Mouse (Mus musculus) T-helper 2 cell (primary cell): ENCODE results near the gene Tbx4.

Source experiments
- in situ Hi-C: fragments of 300-600 bp; cut with MboI, MseI; formaldehyde crosslinking; loops from one replicate; pipeline ENCODE4 v1.15.1; 2025; ENCODE audit warnings: high pct_unique_total_duplicates

The Tbx4 gene

DNA sequence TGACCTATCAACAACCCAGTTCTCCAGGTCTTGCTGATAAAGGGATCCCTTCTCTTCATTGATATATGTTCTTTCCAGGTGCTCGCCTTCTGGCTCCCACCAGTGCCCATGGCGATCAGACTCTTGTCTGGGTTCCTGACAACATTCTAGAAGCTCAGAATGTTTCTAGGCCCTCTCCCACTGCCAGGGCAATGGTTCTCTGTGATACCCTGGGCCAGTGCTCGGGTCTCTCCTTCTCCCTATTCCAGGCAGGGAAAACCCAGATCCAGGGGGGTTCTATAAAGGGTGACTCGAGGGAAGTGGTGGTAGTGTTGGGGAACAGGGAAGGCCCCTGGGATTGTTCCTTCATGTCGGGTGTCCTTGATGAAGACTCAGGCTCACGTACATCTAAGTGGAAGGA, 36.0 kb upstream of the Tbx4 start, which contains the start of gene Gm11444:
Gene Gm11444 (minus strand): TSS at position 101 of the 400 bp plus-strand sequence.
- in situ Hi-C loops: loop anchor here (5.0 kb wide), 1 partner anchor 122 kb away; no protein-coding TSS in a partner anchor

DNA sequence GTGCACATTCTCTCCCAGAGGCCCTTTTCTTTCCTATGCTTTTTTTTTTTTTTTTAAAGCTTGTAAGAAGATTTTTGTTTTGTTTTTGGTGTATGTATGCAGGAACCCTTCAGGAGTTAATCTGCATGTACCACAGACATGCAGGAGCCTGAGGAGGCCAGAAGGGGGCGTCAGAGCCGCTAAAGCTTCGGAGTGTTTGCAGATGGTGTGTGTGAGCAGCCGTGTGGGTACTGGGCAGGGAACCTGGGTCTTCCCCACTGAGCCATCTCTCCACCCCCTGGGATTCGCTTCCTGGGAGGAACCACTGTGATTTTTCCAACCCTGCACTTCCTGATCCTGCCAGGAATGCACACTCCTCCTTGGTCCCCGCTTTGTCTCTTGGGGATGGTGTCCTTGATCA, 35.5 kb upstream of the Tbx4 start:
- in situ Hi-C loops: loop anchor here (5.0 kb wide), 1 partner anchor 122 kb away; no protein-coding TSS in a partner anchor

DNA sequence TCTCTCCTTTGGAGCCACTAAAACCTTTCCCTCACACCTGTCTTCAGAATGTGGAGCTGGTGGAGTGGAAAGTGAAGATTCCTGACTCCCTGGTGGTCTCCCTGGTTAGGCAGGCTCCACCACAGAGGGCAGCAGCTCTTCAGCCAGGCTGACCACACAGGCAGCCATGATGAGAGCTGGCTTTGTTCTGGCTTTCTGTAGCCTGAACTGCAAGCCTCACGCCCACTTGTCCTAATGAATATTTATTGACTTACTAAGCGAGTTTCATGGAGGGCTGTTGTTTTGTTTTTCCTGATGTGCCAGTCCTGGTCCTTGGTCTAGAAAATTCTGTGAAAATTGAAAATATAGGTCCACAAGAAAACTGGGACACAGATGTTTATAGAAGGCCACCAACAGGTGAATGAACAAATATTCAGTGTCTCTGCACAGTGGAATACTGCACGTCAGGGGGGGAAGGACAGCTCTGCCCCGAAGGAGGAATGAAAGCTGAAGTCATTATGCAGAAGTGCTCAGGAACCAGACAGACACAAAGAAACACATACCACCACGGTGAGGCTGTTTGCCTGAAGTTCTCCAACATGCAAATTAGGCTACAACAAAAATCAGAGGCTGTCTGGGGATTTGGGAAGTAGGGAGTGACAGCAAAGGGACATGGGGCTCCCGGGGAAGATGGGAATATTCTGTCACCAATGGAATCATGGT, 28.1 kb upstream of the Tbx4 start:
- in situ Hi-C loops: no loop called here

DNA sequence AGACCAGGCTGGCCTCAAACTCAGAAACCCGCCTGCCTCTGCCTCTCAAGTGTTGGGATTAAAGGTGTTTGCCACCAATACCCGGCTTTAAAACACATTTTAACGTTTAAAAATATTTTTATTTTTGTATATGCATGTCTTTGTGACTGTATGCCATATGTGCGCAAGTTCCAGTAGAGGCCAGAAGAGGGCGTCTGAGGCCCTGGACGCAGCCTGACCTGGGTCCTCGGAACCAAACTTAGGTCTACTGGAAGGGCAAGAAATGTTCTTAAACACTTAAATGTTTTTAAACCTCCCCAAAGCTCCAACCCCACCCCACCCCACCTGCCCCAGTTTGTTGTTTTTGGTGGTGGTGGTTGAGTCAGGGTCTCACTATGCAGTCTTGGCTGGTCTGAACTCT, 21.9 kb upstream of the Tbx4 start:
- in situ Hi-C loops: no loop called here

GRCm38 (mm10) chr11:85876059-85876788, 10.0 kb upstream of the Tbx4 start:
- in situ Hi-C loops: no loop called here

DNA sequence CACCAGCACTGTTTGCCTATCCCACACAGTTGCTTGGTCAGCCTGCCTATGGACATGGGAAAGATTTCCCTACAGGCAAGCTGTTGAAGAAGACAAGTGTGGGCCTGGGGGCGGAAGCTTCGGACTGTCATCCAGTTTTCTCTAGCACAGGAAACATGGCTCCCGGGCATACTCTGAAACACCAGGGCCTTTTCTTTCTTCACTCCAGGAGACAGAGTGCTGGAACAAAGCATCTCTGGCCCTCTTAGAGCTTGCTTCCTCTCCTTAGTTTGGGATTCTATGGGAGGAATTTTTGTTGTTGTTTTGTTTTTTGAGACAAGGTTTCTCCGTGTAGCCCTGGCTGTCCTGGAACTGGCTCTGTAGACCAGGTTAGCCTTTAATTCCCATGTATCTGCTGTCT, 1.7 kb upstream of the Tbx4 start:
- in situ Hi-C loops: no loop called here

DNA sequence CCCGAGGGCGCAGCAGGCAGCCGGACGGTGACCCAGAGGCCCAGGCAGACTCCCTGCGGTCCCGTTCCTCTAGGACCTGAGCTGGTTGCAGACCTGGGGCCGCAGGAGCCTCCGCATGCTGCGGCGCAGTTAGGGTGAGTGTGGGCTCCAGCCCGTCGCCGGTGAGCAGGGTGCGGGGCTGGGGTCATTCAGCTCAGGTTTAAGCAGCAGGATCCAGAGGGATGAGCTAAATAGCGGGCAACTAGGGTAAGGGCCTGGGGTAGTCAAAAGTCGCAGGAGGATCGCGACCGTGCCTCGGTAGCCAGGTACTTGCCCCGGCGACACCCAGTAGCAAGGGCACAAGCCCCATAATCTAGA, 185 bp downstream of the Tbx4 start:
- in situ Hi-C loops: no loop called here

DNA sequence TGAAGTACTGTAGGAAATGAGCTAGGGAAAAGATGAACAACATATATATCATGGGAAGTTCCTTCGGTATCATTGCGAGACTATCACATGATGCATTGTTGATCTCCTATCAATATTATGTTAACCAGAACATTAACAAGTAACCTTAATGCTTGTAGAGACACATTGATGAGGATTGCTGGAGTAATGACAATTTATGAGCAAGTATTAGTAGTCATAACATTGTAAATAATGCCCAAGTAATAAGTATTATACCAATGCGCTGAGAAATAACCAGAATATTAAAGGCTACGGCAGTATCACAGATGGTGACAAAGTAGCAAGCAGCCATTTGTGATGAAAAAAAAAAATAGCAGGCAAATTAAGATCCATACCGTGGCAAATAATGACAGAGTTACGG, 1.1 kb downstream of the Tbx4 start:
- in situ Hi-C loops: no loop called here

DNA sequence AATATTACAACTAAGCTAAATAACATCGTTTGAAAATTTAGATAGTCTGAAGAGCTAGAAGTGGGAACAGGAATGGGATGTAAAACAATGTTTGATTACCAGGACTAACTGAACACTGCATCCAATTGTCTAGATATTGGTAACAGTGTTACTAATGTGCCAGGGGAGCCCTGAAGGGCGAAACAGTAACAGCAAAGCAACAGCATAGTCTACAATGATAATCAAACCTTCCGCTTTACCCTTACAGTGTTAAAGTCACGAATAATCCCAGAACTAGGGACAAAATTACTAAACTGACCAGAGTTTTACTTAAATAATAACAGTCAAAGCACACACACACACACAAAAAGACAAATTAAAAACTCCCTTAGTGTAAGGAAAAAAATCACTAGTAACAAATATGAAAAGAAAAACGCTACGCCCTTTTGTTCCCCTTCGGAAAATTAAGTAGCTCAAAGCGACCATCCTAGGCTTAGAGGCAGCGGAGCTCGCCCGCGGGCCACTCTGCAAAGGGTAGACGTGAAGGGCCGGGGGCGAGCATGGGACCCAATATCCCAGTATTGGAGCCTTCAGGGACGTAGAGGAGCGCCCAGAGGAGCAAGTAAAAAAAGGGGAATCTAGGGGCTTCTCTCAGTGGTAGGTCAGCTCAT, 1.7 kb downstream of the Tbx4 start:
- in situ Hi-C loops: no loop called here

GRCm38 (mm10) chr11:85888451-85888961, 2.3 kb downstream of the Tbx4 start:
- in situ Hi-C loops: no loop called here

DNA sequence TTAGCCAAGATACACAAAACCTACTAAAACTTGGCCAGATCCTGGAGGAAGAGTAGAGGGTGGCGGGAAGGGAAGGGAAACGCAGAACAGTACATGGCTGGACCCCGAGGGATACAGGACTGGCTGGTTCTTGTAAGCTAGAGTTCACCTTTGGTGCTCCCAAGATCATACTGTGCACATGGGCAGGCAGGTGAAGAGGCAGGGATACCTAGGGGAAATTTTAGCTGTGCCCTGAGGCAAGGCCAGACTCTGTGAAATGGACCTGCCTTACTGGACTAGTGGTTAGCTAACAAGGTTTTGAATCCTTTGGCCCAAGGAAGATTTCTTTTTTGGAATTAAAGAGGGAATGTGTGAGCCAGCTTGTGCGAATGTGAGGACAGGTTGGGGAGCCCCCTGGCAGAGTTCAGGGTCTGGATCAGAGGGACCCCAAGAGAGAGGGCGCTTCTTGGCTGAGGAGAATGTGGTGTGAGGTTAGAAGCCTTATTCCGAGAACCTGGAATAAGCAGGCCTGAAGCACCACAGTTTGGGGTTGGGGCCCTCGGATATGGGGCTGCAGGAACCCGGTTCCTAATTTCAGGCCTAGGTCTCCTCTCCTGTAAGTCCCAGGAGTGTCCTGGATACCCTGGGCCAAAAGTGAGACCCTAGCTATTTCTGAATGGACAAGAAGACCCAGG, 3.0 kb downstream of the Tbx4 start:
- in situ Hi-C loops: no loop called here

DNA sequence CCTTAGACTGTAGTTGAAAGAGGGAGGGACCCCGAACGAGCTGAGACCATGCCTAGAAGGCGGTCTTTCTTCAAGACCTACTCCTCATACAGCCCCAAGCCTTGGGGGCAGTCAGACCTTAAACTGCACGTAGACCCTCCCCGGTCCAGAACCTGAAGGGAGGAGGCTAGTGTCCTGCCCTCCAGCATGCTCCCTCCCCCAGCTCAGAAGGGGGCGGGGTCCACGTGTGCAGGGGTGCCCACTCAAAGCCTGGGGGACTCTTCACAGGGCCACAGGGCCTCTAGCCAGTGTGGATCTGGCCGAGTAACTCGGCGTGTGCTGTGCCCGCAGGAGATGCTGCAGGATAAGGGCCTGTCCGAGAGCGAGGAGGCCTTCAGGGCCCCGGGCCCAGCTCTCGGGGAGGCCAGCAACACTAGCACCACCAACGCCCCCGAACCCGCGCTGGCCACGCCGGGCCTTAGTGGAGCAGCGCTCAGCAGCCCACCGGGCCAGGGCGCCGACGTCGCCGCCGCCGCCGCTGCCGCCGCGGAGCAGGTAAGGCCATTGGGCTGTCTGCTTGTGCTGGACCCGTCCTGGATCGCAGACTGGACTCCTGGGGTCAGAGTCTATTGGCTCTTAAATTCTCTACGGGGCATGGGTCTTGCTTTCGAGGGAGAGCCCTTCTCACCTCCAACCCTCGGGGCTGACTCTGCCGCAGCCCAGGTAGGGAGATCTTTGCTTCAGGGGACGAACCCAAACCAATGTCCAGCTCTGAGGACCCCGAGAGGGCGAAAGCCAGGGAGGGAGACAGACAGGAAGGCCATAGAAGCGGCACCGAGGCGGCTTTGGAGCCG, 3.7 kb downstream of the Tbx4 start:
- in situ Hi-C loops: loop anchor here (5.0 kb wide), 1 partner anchor 53 kb away; no protein-coding TSS in a partner anchor

- in situ Hi-C loops: loop anchor here (5.0 kb wide), 1 partner anchor 53 kb away; no protein-coding TSS in a partner anchor
Observed at GRCm38 (mm10) chr11:85890563-85890845, 4.3 kb downstream of the Tbx4 start.

- in situ Hi-C loops: loop anchor here (5.0 kb wide), 1 partner anchor 54 kb away; no protein-coding TSS in a partner anchor
Observed at GRCm38 (mm10) chr11:85891010-85891691, 4.9 kb downstream of the Tbx4 start.

DNA sequence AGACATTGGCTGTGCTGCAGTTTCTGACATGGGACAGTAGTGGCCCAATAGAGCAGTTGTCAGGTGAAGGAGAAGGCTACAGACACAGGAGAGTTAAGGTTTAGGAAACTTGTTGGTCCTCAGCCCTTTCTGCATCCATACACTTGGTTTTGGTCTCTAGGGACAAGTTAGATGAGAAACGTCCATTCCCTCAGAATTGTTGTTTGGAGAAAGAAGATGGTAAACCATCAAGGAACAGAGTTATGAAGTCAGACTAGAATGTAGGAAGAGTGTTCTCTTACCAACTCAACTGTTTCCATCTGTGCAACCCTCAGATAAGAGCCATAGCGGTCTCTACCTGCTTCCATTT, 5.4 kb downstream of the Tbx4 start:
- in situ Hi-C loops: loop anchor here (5.0 kb wide), 1 partner anchor 54 kb away; no protein-coding TSS in a partner anchor

DNA sequence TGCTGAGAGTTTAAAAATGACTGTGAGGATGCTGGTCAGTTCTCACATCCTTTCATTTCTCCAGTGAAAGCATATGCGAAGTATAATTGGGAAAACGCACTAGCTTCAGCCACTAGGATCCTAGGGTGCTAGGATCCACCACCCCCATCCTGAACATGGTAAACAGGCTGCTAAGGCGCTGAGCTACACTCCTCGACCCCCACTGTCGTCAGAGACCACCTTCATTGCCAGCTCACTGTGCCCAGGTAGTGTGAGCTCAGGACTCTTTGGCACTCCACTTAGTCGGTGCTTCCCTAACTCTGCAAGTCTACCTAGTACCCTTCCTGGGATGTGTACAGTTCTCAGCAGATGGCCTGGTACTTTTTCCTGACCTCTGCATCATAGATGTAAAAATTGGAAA, 6.5 kb downstream of the Tbx4 start:
- in situ Hi-C loops: loop anchor here (5.0 kb wide), 1 partner anchor 55 kb away; no protein-coding TSS in a partner anchor

DNA sequence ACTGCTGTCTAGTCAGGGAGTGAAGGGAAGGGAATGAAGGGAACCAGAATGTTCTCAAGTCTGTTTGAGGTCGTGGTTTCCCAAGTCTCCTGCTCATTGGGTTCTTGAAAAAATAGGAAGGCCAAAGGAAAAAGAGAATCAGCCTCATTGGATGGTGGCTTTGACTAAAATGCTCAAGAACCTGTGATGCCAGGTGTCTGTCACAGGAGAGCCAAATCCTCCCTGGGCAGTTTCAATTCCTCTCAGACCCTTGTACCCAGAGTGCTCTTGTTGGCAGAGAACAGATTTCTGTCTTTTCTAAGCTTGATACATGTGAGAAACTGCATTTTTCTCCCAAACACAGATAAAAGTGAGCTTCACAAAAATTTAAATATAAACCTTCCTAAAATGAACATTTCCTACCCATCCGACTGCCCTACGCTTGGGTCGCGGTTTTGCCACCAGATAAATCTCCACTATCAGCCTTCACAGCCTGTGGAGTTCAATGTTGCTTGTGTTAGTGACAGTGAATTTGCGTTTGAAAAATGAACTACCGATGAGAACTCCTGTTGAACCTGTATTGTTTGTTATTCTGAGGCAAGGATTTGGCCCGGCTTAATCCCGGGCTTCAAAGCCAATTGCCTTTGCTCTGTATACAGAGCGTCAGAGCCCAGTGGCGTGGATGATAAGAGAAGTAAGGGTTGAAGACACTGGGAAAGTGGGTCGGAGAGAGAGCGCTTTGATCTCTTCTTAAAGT, 7.3 kb downstream of the Tbx4 start:
- in situ Hi-C loops: loop anchor here (5.0 kb wide), 1 partner anchor 56 kb away; no protein-coding TSS in a partner anchor

DNA sequence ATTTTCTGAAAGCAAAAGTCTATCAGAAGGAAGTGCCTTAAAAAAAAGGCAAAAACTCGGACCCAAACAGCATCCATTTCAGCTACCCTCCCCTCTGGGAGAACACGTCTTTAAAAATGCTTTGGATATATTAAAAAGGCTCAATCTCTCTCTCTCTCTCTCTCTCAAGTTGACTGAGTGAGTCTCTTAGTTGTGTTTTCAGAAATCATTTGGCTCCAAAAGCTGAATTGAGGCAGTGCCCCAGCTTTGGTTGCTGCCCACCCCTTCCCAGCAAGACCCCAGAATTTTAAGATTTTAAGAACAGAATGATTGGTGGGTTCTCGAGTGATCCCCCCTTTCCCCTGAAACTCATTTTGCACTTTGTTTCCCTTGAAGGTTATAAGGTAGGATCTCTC, 7.9 kb downstream of the Tbx4 start:
- in situ Hi-C loops: loop anchor here (5.0 kb wide), 1 partner anchor 57 kb away; no protein-coding TSS in a partner anchor

DNA sequence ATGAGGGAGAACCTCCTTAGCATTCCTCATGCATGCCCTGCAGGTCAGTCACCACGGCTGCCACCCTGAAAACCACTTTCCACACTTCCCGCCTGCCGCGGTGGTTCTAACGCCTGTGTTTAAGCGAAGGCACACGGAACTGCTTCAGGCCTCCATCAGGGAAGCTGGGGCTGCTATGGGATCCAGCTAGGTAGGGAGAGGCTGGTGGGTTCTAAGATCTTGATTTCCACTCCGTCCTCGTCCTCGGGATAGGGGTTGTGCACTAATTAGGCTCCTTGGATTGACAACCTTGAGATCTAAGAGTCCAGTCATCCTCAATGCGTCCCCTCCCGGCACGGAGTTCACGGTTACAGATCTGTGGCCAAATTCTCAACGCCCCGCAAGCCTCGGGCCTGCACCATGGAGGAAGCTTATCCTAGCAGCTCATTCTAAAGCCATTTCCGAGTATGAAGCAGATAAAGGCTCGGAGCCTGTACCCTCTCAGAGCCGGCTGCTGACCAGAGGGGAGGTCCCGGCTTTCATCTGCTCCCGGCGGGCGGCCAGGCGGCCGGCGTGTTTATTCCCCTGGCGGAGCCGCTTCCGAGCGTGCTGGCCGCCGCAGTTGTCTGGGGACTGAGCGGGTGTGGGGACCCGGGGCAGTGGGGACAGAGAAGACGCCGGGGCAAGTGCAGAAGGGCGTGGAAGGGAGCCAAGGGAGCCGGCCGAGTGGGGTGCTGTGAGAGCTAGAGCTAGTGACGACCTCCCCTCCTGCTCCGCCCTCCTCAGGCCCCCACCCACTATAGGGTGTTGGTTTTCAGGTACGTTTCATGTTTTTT, 8.7 kb downstream of the Tbx4 start:
- in situ Hi-C loops: loop anchor here (5.0 kb wide), 1 partner anchor 58 kb away; no protein-coding TSS in a partner anchor
